Mouse (Mus musculus) hindlimb bud, embryonic 11.5 days (tissue): ENCODE data around the gene Vwa3b.
"Not testable (repeated sequence)": the region's sequence is repeated elsewhere in the genome, so short reads cannot be mapped to it uniquely, and the experiment has no call there.

ENCODE experiments used
- DNase-seq: peaks from one replicate; pipeline ENCODE4 v3.0.0-alpha.2; 2012; ENCODE audit warnings: low read depth, low spot score; ENCODE audit errors: extremely low spot score

The Vwa3b gene

DNA sequence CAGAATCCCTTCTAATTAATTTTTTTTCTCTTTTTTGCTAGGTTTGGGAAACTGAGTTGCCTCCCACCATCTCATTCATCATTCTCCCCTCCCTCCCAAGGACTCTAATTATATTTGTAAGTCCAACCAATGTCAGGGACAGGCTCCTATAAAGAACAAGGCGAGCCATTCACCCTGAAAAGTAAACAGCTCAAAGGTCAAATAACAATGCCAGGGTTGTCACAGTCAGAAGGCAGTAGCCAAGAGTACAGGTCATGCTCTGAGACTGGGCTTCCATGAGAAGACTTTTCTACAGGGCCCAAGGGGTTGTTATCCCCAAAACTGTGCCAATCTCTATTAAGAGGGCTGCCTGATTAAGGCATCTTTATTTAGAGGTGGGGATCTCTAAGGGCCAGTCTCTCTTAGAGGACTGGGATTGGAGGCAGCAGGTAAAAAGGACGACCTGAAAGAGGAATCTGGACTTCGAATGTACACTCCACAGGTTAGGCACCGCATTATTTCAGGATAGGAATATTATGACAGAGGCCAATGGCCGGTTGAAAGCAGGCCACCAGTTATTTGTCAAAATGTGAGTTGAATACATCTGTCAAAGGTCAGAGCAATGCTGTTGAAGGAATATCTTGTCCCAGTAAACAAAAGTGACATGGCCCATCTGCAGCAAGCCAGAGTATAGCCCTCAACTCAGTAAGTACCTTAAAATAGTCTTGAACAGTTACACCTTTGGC lies at the start of gene Vwa3b:
TSS of gene Vwa3b (plus strand) at position 635 of the 725 bp plus-strand sequence.
- DNase-seq = no peak

DNA sequence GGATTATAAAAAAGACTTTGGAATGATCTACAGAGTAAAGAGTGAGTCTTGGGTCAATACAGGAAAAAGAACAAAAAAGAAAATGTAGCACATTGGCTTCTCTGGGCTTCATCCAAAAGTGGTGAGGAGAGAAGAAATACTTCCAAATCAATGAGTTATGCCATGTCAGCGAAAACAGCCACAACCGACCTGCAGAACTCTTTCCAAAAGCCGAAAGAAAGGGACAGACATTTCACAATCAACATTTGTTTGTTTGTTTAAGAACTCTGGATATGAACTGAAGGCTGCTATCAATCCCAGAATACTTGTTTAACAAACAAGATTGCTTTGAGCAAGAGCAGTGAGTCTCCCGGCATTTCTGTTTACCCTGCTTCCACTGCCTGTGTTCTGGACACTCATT lies 49.6 kb upstream of the Vwa3b start:
- no peak for DNase-seq

DNA sequence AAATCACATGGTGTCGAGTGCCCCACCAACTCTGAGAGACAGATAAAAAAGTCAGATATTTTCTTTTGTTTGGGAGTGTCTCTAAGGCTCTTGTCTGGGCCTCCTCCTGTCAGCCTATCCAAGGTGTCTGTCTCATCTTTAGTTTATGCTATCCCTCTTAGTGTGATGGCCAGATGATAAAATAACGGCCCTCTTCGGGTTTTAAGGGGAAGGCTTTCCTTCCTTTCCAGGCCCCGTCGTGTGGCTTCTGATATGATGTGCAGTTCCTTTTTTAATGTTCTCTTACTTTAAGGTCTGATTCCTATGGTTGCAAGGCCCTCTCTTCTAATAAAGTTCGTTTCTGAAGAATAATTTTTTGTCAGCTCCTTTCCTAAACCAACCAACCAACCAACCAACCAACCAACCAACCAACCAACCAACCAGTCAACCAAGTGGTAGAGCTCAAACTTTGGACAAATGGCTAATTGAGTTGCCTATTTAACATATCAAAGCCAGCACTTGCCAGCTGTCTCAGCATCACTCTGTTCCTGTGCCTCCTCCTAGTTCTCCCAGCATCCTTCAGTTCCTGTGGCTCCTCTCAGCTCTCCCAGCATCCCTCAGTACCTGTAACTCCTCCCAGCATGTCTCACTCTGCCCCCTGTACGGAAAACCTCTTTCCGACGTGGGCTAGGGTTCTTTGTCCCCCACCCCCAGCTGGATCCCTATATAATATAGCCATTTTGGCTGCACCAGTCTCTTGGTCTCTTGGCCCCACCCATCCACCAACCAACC lies 44.0 kb upstream of the Vwa3b start:
- no peak for DNase-seq

DNA sequence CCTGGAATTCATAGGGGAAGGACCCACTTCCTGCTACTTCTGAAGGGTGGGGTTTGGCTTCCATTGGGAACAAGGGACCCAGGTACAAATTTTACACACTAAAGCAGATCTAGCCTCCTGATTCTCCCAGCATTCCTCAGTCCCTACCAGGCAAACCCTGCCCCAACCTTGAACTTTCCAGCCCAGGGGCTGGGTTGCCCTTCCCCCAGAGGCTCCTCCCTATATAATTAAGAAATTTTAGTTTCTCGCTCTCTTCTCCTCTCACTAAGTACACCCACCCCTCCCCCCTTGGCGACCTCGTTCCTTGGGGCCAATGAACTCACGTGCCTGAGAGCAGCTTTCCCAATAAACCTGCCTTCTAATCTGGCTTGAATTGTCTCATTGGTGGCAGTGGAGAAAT lies 42.6 kb upstream of the Vwa3b start:
- no peak for DNase-seq

DNA sequence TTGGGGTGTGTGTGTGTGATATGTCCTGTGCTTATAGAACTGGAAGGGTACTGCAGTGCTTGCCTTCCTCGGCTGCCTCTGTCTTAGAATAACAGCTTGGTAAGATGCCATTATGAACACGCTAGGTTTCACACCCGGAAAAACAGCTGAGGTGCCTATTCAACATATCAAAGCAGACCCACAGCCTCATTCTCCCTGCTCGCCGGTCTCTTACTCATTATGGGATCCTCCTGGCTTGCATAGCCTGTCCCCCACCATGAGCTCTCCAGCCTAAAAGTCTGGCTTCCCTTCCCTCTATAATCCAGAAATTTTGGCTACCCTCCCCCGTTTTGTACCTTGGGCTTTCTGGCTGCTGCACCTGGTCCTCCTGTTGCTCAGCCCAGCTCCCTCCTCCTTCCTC lies 42.0 kb upstream of the Vwa3b start:
- DNase-seq = no peak

DNA sequence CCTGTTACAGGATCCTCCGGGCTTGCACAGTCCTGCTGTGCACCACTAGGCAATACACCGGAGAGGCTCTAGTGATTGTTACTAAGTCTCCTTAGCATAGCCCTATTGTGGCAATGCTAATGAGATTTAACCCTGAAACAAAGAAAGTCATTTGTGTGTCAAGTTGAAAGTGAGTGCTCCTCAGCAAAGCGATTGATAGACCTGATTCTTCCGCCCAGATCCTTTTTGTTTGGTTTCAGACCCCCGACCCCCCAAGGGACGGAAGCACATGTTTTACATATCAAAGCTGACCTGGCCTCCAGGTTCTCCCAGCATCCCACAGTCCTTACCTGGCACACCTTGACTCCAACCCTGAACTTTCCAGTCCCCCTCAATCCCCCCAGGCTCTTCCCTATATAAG lies 40.5 kb upstream of the Vwa3b start:
- DNase-seq = no peak

DNA sequence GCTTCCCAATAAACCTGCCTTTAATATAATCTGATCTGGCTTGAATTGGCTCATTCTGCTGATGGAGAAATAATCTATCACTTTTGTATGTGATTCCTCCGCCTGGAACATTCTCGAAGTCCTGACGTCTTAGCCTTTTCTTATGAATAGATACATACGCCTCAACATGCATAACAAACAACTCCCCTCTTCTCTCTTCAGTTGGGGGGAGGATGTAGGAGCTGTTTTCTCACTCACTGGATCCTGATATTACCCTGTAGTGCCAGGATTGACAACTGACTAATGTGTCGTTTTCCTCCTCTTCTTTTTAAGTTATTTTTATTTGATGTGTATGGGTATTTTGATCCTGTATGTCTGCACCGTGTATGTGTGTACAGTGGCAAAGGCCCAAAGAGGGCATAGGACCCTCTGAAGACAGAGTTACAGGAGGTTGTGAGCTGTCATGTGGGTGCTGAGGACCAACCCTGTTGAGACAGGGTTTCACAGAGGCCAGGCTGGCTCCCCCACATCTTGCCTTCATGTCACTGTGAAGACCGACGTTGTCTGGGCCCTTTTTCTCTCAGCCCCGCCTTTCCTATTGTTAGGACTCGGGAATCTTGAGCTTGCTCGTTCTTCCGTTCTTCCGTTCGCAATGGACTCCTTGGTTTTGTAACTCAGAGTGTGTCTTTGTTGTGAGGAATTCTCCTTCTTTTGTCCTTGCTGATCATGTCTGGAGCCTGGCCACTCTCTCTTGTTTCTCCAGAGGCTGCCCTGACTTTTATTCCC lies 39.8 kb upstream of the Vwa3b start:
- no peak for DNase-seq

DNA sequence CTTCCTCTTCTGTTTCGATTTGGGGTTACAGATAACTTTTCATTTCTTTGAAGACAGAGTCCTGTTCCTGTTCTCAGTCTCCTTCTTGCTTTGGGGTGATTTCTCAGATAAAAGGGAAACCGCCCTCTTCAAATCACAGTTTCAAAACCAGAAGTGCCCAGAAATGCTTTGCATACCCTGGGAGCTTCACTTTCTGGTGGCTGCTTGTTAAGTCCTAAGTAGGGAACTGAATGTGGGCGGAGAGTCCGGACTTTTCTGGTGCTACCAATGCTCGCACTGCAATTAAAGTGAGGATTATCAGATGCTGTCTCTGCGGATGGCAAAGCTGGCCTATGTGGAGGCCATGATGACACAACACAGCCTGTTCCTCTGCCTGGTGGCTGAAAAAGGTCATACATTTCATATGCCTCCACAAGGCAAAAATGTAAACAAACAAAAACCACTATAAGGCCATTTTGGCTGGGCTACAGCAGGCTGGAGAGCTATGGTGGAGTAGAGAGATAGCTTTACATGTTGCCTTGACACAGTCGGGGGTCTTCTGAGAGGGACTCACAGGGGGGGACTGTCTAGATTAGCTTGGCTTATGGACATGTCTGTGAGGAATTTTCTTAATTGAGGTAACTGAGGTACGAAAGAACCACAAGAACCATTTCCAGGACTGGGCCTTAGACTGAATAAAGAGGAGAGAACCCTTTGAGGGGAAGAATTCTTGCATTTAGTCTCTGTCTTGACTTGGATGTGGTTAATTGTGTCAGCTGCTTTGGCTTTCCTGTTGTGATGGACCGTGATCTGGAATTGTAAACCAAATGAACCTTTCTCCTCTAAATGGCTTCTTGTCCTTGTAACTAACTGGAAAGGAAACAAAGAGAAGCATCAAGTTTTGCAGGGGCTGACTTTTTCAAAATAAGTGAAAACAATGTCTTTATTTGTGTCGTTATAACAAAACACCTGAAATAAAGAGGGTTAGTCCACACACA lies 38.9 kb upstream of the Vwa3b start:
- DNase-seq = no peak

DNA sequence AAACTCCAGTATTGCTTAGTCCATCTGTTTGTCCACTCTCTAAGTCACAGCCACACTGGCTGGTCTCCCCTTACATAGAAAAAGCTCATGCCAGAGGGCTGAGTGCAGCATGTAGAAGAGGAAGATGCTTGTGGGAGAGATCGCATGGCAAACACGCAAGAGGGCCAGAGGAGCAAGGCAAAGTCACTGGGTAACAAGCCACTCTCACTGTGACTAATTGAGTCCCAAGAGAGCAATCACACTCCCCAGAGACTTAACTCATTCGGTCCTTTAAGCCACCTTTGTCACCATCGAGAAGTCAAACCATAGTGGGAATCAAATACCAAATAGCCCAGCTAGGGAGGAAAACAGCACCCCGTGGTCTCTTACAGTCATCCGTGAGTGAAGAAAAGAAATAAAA lies 38.2 kb upstream of the Vwa3b start:
- no peak for DNase-seq

DNA sequence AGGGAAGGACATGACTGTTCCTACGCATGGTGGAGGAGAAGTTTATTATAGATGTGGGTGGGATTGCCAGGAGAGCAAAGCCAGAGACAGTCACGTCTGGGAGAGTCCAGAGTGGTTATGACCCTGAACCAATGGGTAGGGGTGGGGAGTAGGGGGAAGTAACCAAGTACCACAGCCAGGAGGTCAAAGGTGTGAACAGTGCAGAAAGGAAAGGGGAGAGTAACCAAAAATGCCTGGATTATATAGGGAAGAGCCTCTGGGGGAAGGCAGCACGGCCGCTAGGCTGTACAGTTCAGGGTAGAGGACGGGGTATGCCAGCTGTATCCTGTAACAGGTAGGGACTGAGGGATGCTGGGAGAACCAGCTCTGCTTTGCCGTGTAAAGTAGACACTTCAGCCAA lies 37.8 kb upstream of the Vwa3b start:
- DNase-seq = no peak

DNA sequence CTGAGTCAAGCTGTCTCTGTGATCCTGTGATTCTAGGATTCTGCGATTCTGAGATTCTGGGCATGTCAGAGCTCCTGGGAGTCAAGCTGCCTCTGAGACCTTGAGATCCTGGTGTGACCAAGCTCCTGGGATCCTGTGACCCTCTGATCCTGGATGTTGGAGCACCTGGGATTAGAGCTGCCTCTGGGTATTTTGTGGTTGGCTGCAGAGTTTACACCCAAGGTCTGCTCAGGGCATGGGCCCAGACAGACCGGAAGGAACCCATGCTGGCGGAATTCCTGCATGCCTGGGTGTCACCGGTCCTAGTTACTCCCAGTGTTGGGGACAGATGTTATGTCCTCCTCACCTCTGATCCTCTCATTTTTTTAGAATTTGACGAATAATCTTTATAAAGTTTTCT lies 32.1 kb upstream of the Vwa3b start:
- no peak for DNase-seq

DNA sequence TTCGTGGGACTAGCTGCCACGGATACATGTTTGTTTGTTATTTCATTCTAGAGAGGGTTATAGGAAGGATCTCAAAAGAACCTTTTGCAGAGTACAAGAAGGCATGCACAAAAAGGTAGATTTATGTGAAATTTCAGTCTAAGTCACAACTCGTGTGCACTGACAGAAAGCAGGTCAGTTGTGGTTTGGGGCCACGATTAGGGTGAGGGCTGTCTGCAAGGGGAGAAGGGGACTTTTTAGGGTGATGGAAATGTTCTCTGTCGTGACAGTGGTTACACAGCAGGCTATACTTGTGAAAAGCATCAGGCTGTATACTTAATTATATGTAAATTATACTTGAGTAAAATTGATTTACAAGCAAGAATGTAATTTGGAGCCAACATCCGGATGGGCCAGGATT lies 30.6 kb upstream of the Vwa3b start:
- no peak for DNase-seq

DNA sequence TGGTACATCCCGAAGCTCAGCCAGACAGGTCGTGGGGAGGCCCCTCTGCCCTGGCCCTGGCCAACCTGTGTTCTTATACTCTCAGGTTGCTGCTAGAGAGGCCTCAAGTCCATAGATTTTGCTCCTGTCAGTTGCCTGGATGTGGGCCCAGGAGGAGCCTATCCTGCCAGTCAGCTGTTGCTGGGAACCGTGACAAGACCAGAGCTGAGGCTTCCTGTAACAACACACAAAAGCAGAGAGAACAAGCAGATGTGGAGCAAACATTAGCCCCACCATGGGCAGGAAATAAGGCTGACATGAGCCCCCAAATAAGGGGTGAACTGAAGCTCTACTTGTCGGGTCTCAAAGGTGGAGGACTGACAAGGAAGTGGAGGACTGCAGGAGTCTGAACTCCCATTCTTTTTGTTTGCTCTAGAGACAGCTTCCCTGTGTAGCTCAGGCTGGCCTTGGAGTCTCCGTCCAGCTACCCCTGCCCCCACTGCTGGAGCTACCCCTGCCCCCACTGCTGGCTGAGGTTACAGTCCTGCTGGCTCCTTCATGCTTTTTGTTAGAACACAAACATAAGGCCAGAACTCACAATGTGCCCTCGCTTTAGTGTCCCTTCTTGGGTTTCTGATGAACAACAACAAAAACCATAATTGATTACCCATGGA lies 29.7 kb upstream of the Vwa3b start:
- DNase-seq = no peak

DNA sequence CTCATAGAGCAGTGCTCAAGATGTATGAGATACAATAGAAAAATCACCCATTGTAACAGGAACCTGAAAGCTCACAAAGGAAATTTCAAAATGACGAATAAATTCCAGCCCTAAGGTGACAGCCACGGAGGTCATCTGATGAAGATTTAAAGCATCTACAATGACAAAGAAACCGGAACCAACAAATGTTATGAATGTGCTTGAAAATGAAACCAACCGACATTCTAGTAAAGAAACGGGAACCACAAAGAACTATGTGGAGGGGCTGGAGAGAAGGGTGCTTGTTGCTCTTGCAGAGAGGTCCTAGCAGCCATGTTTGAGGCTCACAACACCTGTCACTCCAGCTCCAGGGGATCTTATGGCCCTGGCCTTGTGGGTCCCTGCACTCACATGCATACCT lies 26.1 kb upstream of the Vwa3b start:
- DNase-seq = no peak

DNA sequence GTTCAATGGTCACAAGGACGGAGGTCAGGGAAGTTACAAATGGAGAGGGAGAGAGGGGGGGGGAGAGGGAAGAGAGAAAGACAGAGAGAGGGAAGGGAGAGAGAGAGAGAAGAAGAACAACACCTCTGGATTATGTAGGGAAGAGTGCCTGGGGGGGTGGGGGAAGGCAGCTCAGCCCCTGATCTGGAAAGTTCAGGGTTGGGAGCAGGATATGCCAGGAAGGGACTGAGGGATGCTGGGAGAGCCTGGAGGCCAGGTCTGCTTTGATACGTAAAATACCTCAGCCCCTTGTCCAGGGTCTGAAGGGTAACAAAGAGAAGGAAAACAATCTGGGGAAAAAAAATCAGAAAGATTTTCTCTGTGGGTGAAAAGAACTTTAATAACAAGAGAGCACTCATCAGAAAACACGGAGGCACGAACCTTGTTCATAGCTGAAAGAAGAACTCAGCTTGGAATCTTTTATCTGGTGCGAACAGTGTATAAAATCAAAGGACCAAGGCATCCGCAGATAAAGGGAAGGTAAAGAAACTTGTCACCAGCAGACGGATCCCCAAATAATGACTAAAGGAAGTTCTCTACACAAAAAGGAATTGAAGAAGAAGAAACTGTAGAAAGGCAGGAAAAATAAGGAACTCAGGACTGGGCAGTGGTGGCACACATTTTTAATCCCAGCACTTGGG lies 24.6 kb upstream of the Vwa3b start:
- no peak for DNase-seq

DNA sequence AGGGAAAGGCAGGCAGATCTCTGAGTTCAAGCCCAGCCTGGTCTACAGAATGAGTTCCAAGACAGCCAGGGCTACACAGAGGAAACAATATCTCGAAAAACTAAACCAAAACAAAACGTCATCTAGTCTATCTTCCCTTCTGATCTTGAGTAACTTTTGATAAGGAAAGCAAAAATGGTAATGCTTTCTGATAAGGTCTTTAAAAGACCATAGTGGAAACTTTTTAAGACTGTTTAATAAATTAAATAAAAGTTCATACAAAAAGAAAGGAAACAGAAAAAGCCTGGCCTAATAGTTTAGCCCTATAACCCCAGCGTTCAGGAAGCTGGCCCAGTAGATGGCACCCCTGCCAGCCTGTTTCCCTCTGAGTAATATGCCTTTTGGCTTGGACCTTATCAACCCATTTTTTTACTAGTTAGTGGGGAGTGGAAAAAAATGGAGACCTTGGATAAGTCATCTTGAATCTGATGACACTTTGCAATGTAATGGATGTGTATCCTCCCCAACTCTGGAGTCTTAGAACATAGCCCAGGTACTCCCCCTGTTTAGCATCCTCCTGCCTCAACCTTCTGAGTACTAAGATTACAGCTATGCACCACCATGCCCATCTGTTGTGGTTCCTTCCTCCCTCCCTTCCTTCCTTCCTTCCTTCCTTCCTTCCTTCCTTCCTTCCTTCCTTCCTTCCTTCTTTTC lies 23.9 kb upstream of the Vwa3b start:
- DNase-seq = no peak

DNA sequence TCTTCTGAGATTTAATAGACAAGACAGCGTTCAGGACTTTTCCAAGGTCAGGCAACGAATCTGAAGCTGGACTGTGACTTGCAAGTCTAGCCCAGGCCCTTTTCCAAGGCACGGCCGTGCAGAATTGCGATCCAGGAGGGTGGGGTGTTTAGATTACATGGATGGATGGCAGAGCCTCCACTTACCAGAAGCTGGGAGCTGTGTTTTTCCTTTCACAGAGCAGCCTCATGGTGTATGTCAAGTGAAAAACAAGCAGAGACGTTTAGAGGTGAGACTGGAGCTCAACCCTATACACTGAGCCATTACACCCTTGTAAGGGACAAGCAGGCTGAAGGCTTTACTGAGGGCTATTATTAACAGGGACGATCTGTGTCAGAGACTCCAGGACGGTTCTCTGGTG lies 21.9 kb upstream of the Vwa3b start:
- no peak for DNase-seq

DNA sequence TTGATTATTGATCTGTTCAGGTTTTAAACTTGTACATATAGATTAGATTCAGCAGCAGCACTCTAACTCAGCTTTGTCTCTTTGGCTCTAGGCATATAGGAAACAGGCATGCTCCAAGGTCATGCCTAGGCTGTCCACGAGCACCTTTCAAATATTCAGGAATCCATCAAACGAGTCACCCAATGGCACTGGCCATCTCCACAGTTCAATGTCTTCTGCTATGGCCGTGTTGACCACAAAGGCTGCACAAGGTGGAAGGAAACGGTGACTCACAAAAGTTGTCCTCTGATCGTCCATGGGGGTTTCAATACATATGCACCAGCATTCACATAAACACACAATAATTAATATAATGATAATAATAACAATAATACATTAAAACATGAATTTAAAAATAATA lies 21.4 kb upstream of the Vwa3b start:
- no peak for DNase-seq

DNA sequence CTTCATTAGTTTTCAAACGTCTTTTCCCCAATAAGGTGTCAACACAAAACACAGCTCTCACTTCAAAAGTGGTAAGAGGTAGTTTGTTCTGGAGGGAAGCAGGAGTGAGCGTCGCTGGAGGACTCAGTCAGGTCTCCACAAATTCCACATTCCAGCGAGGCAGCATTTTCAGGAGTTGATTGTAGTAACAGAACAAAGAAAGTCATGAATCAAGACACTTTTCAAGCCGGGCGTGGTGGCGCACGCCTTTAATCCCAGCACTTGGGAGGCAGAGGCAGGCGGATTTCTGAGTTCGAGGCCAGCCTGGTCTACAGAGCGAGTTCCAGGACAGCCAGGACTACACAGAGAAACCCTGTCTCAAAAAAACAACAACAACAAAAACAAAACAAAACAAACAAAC lies 19.9 kb upstream of the Vwa3b start:
- DNase-seq = not testable (repeated sequence)
